Mouse (Mus musculus) C2C12 (cell line): Measurements from ENCODE around the gene Npffr2.

Experiments used
- CEBPB ChIP-seq: IDR thresholded peaks from one replicate; pipeline ENCODE4 v1.6.1; 2011; ENCODE audit warnings: low read depth, mild to moderate bottlenecking, control low read depth, moderate library complexity
- CTCF ChIP-seq: IDR thresholded peaks from one replicate; pipeline ENCODE4 v1.5.1; 2011; ENCODE audit not compliant: control insufficient read depth, insufficient read depth, insufficient read length
- MAX ChIP-seq: IDR thresholded peaks from one replicate; pipeline ENCODE4 v1.6.1; 2011; ENCODE audit warnings: mild to moderate bottlenecking, control low read depth
- MYOD1 ChIP-seq: IDR thresholded peaks from one replicate; pipeline ENCODE4 v1.6.1; 2011; ENCODE audit warnings: low read depth; ENCODE audit not compliant: control insufficient read depth, insufficient read length
- USF1 ChIP-seq: IDR thresholded peaks from one replicate; pipeline ENCODE4 v1.6.1; 2011; ENCODE audit warnings: low read depth, mild to moderate bottlenecking, control low read depth, moderate library complexity

DNA sequence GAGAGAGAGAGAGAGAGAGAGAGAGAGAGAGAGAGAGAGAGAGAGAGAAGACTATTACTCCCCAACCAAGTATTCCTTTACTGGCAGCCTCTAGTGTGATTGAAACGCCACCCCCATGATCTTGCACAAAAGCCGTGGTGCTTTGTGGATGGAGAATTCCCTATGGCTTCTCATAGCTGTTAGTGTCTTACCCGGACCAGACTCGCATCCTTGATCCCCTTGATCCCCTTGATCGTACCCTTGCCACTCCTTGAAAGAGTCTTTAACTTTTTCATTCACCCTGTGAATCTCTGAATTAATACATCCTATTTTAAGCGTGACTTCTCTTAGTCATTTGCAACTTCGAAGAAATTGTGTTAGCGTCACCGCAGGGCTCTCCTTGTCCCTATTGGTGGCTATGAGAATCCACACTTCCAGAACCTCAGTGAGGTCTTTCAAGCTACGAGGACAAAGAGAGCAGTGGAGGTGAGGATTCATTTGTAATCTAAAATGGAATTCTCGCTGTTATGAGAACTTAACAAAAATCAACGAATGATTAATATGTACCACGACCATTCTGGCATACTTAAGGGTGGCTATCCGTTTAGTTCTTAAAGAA lies 949 bp upstream of the Npffr2 start:
- TF ChIP-seq USF1 (no peak), CTCF (no peak), MAX (no peak), CEBPB (no peak), MYOD1 (no peak)
